Mouse (Mus musculus): Measurements from ENCODE around the gene Olfr847.

The Olfr847 gene

DNA sequence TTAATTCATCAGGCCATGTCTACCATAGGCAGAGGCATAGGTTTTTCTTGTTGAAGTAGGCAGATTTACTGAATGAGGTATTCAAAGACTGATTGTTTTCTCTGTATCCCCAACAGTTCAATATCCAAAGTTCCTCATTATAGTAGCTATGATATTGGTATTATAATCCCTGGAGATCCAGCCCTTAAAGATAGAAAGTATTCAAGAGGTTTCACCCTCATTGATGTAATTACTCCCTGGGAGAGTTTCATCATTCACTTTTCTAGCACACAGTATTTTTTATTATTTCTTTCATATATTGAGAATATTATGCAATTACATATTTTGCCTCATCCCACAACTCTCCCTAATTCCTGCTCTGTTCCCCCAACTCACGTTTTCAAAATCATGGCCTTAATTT lies at the start of gene Olfr847:
Olfr847 (minus strand) TSS at position 101 of the 400 bp plus-strand sequence.
- no peak for DNase-seq (ENCODE audit: low read depth)

DNA sequence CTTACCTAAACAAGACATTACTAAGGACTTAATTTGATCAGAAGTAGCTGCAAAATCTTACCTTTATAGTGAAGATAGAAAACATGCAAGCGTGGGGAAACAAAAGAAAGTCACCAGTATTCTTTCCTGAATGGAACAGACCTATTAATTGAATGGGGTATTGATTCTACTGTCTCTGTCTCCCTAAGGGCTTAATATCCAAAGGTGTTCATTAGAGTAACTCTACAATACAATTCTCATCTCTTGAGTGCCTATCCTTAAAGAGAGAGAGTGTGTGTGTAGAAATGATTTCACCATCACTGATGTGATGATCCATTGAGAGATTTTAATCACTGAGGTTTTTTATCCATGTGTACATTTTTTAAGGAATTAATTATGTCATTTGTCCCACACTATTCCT lies 14.6 kb downstream of the Olfr847 start, which contains the start of gene Olfr846:
Olfr846 (minus strand) TSS at position 101 of the 400 bp plus-strand sequence.
- DNase-seq (ENCODE audit: low read depth) = no peak

DNA sequence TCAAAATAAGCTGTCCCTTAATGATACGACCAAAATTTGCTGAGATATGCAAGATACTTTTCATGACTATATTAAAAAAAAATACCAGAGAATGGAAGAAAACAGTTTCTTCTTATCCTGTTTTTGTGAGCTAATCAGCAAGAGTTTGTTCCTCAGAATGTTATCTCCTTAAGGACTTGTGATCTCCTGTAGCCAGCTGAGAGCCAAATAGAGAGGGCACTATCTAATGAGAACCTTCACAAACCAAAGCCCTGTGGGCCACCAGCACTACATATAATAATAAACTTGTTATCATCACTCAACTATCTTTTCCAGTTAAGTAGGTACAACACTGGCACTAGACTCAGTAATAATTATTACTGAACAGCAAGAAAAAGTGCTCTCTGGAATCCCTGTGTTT lies 42.3 kb downstream of the Olfr847 start, which contains the start of gene Olfr845:
Olfr845 (plus strand) TSS at position 301 of the 400 bp plus-strand sequence.
- DNase-seq (ENCODE audit: low read depth) = no peak
